Mouse (Mus musculus): ENCODE measurements at regions not wholly inside any gene's neighbourhood (a gene's known extent, or its start where the extent isn't known, plus 50 kb on each side); places are given as distances from the start of the nearest gene placed in this dataset.

DNA sequence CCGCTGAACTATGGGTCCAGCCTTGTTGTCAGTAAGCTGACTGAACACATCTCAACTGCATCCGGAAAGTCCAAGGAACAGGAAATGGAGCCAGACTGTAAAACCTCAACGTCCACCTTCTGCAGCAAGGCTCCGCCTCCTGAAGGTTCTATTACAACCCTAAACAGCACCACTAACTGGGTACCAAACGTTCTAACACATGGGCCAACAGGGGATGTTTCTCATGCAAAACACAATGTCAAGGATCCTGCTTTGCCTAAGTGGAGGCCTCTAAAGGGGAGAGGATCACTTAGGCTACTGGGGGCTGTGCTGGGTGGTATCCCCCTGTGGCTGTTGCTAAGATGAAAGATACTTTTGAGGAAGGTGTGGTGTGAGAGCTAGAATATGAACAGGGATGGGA is 51.0 kb upstream of the Stt3b start:
- no peak for TF ChIP-seq CTCF (IDR thresholded peaks at IDR 0.05; ENCODE audit: borderline replicate concordance, control insufficient read depth, extremely low read depth, insufficient read depth, low read length, poor library complexity)
- TF ChIP-seq POLR2A (IDR thresholded peaks at IDR 0.05; ENCODE audit: control insufficient read depth, extremely low read depth, insufficient read depth, low read length, poor library complexity), result no peak
